Mouse (Mus musculus) CD8-positive naive resting alpha-beta T cell, adult 2 months (primary cell): Measurements from ENCODE around the gene Spin2d.
"Not testable (repeated sequence)": the region's sequence is repeated elsewhere in the genome, so short reads cannot be mapped to it uniquely, and the experiment has no call there.

Experiments used
- DNase-seq, 2 experiments: peaks; one replicate each; pipeline ENCODE4 v3.0.0; 2022; ENCODE audit warnings: low read depth in 2 of 2, low spot score in 2 of 2

Spin2d gene

DNA sequence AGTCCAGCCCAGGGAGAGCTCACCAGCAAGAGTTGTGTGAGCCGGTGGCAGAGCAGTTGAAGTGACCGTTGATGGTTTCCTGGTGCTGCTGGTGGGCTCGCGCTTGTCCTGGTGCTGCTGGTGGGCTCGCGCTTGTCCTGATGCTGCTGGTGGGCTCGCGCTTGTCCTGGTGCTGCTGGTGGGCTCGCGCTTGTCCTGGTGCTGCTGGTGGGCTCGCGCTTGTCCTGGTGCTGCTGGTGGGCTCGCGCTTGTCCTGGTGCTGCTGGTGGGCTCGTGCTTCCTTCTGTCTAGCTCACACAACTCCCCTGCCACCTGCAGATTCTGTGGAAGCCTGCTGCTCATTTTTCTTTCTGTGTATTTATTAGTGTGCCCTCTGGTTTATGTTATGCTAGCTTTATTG, at the start of gene Spin2d:
TSS of gene Spin2d (minus strand) at position 101 of the 400 bp plus-strand sequence.
- not testable (repeated sequence) for DNase-seq

- no peak for DNase-seq
Observed at GRCm38 (mm10) chrX:73225365-73225764, 48.6 kb upstream of the Spin2d start.

GRCm38 (mm10) chrX:73213819-73214564, 37.2 kb upstream of the Spin2d start, which contains the start of gene Xlr4b:
TSS of gene Xlr4b (plus strand) at chrX:73214333.
- DNase-seq = peak; percentile 8 to 40

GRCm38 (mm10) chrX:73191934-73192333, 15.1 kb upstream of the Spin2d start, which contains the start of gene Xlr3b:
TSS of gene Xlr3b (plus strand) at chrX:73192207.
- peak in 1 of 2 experiments; percentile 3 for DNase-seq

GRCm38 (mm10) chrX:73149350-73149749, 27.4 kb downstream of the Spin2d start, which contains the start of gene DXBay18:
TSS of gene DXBay18 (minus strand) at chrX:73149450.
- not testable (repeated sequence) for DNase-seq

GRCm38 (mm10) chrX:73148496-73148895, 28.3 kb downstream of the Spin2d start, which contains the start of gene Xlr5b:
TSS of gene Xlr5b (plus strand) at chrX:73148796.
- DNase-seq = not testable (repeated sequence)

- DNase-seq = not testable (repeated sequence)
Observed at GRCm38 (mm10) chrX:73143218-73143618, 33.6 kb downstream of the Spin2d start.
